18 mouse cellular contexts compared by ENCODE assay signal in the genomic region with DNA sequence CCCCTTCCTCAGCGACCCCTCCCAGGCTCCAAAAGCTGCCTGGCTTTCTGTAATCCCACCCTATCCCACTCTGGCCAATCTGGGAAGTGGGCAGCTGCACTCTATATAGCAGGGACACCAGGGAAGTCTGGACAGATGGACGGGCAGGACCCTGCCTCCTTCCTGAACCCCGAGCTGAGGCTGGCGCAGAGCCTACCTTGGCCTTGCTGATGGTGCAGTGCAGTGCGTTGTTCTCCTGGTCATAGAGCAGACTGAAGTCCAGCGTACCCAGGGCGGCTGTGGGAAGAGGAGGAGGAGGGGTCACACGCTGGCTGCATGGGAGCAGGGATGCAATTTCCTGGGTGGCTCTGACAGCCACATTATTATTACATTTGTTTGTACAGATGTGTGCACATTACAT. TPM values are rescaled to one million over a fixed set of nuclear protein-coding genes. Genes with fewer than 3 reads are reported as not detected.
"Had no signal": no experiment of that assay in that cellular context is flagged by ENCODE, and none has a peak within 500 bp of the region (broad histone marks: within the 10 kb centered on the region; RNA-seq: fewer than 3 reads in every experiment).

No protein-coding gene starts in this region.

- H3K4me2 ChIP-seq: hindbrain, embryonic 15.5 days; limb, embryonic 12.5 days; limb, embryonic 15.5 days; liver, embryonic 11.5 days; lung, embryonic 14.5 days; midbrain, embryonic 12.5 days; midbrain, embryonic 15.5 days; neural tube, embryonic 13.5 days had no signal

- H3K9me3 ChIP-seq: hindbrain, embryonic 15.5 days; limb, embryonic 12.5 days; limb, embryonic 15.5 days; midbrain, embryonic 12.5 days; midbrain, embryonic 15.5 days; neural tube, embryonic 13.5 days had no signal

- H3K27ac ChIP-seq: hindbrain, embryonic 15.5 days; kidney, postnatal 0 days; limb, embryonic 12.5 days; limb, embryonic 15.5 days; liver, embryonic 14.5 days; macrophage; midbrain, embryonic 12.5 days; midbrain, embryonic 15.5 days; neural tube, embryonic 13.5 days had no signal

- H3K4me1 ChIP-seq: hindbrain, embryonic 15.5 days; limb, embryonic 12.5 days; midbrain, embryonic 15.5 days had no signal

- H3K9ac ChIP-seq: hindbrain, embryonic 15.5 days; limb, embryonic 12.5 days; limb, embryonic 15.5 days; liver, embryonic 14.5 days; liver, postnatal 0 days; lung, embryonic 14.5 days; midbrain, embryonic 12.5 days; midbrain, embryonic 15.5 days; neural tube, embryonic 13.5 days had no signal

- H3K36me3 ChIP-seq: hindbrain, embryonic 15.5 days; limb, embryonic 12.5 days; limb, embryonic 15.5 days; midbrain, embryonic 12.5 days; midbrain, embryonic 15.5 days; neural tube, embryonic 13.5 days had no signal

- H3K27me3 ChIP-seq: hindbrain, embryonic 15.5 days; midbrain, embryonic 15.5 days; neural tube, embryonic 13.5 days had no signal

- DNase-seq: left cerebral cortex, postnatal 4 days; liver, postnatal 0 days; lung, embryonic 14.5 days; retina, postnatal 1 day; thymus, adult 2 months; thymus, postnatal 14 days; thymus, postnatal 4 days had no signal

- ATAC-seq: liver, postnatal 0 days; lung, postnatal 0 days; midbrain, embryonic 15.5 days had no signal

- H3K4me3 ChIP-seq: hindbrain, embryonic 15.5 days; limb, embryonic 12.5 days; limb, embryonic 15.5 days; midbrain, embryonic 12.5 days; midbrain, embryonic 15.5 days; neural tube, embryonic 13.5 days had no signal

RNA-seq across cellular contexts. Expression of a gene that starts 10.0 kb away (rescaled TPM):
- polyA plus RNA-seq: liver, postnatal 0 days; macrophage had no signal
